In genomic region chr11:61517971-61518370, GRCm38 (mm10) we compare ENCODE assay signal across 24 mouse cellular contexts. TPM values are rescaled to one million over a fixed set of nuclear protein-coding genes. Genes with fewer than 3 reads are reported as not detected.
A peak's percentile ranks its signal among the peaks of the same experiment; 100 is the strongest.
DNase-seq lines count a peak whose midpoint lies in the region; ATAC-seq lines count a peak whose summit lies in the region.
"Had no signal": no experiment of that assay in that cellular context is flagged by ENCODE, and none has a peak within 500 bp of the region (broad histone marks: within the 10 kb centered on the region; RNA-seq: fewer than 3 reads in every experiment).

No protein-coding gene starts in this region.

- H3K9ac ChIP-seq in midbrain, embryonic 11.5 days (ENCODE audit: low read length) = no peak overlapping the region
- no peak overlapping the region for H3K9ac ChIP-seq in midbrain, embryonic 15.5 days
- no peak overlapping the region for H3K9ac ChIP-seq in heart, embryonic 11.5 days (ENCODE audit: low read depth, low read length)
- H3K9ac ChIP-seq: embryonic facial prominence, embryonic 12.5 days; forebrain, embryonic 12.5 days had no signal

- WGBS in midbrain, embryonic 11.5 days = 100% methylated on average over 1 of the region's 1 CpGs
- WGBS in midbrain, embryonic 15.5 days = 92% methylated on average over 1 of the region's 1 CpGs
- WGBS in heart, embryonic 11.5 days (ENCODE audit: insufficient replicate concordance) = 77% methylated on average over 1 of the region's 1 CpGs

- no peaks in the 10 kb centered on the region for H3K27me3 ChIP-seq in midbrain, embryonic 11.5 days (ENCODE audit: control insufficient read depth, insufficient read depth, low read length)
- no peaks in the 10 kb centered on the region for H3K27me3 ChIP-seq in midbrain, embryonic 15.5 days (replicated peaks)
- H3K27me3 ChIP-seq in heart, embryonic 11.5 days (ENCODE audit: control insufficient read depth, insufficient read depth, low read length) = no peaks in the 10 kb centered on the region
- H3K27me3 ChIP-seq: CH12.LX; embryonic facial prominence, embryonic 12.5 days; forebrain, embryonic 12.5 days had no signal

- H3K4me3 ChIP-seq in midbrain, embryonic 11.5 days (ENCODE audit: low read depth, low read length) = no peak overlapping the region
- H3K4me3 ChIP-seq in midbrain, embryonic 15.5 days = no peak overlapping the region
- no peak overlapping the region for H3K4me3 ChIP-seq in heart, embryonic 11.5 days (ENCODE audit: low read depth, low read length)
- H3K4me3 ChIP-seq: embryonic facial prominence, embryonic 10.5 days; embryonic facial prominence, embryonic 12.5 days; forebrain, embryonic 12.5 days had no signal

- H3K4me1 ChIP-seq in midbrain, embryonic 11.5 days (ENCODE audit: control insufficient read depth, insufficient read depth, low read length) = no peaks in the 10 kb centered on the region
- H3K4me1 ChIP-seq in midbrain, embryonic 15.5 days = no peaks in the 10 kb centered on the region
- H3K4me1 ChIP-seq in heart, embryonic 11.5 days (ENCODE audit: control insufficient read depth, insufficient read depth, low read length) = peaks cover 13% of the 10 kb centered on the region
- H3K4me1 ChIP-seq: embryonic facial prominence, embryonic 10.5 days; embryonic facial prominence, embryonic 12.5 days; forebrain, embryonic 12.5 days had no signal

- no peak overlapping the region for H3K4me2 ChIP-seq in midbrain, embryonic 11.5 days
- no peak overlapping the region for H3K4me2 ChIP-seq in midbrain, embryonic 15.5 days
- no peak overlapping the region for H3K4me2 ChIP-seq in heart, embryonic 11.5 days
- H3K4me2 ChIP-seq: embryonic facial prominence, embryonic 12.5 days; forebrain, embryonic 12.5 days had no signal

- peaks cover 13% of the 10 kb centered on the region for H3K36me3 ChIP-seq in midbrain, embryonic 11.5 days (ENCODE audit: control insufficient read depth, insufficient read depth, low read length)
- H3K36me3 ChIP-seq in midbrain, embryonic 15.5 days (replicated peaks) = peaks cover 14% of the 10 kb centered on the region
- H3K36me3 ChIP-seq in heart, embryonic 11.5 days (ENCODE audit: control insufficient read depth, insufficient read depth, low read length) = 0 out of 2 replicates have a peak, but pooled peaks cover 4% of the 10 kb centered on the region

- H3K27ac ChIP-seq in midbrain, embryonic 11.5 days (ENCODE audit: low read depth, low read length) = no peak overlapping the region
- no peak overlapping the region for H3K27ac ChIP-seq in midbrain, embryonic 15.5 days
- no peak overlapping the region for H3K27ac ChIP-seq in heart, embryonic 11.5 days (ENCODE audit: low read depth, low read length)
- H3K27ac ChIP-seq: embryonic facial prominence, embryonic 10.5 days; embryonic facial prominence, embryonic 12.5 days; forebrain, embryonic 12.5 days had no signal

- peak; percentile 14 for DNase-seq in cerebellum, adult 9-11 months
- DNase-seq in midbrain, embryonic 11.5 days (ENCODE audit: low spot score, missing footprints) = peak; percentile 45
- DNase-seq in 416B (ENCODE audit: low read depth) (peak; percentile 34), NIH3T3 (ENCODE audit: low read depth) (peak; percentile 63)
- DNase-seq in lung, postnatal 10 days = no peak
- DNase-seq: adrenal gland, adult 8-10 months; adrenal gland, postnatal 14 days; adrenal gland, postnatal 36 days; cerebellum, adult 11 months; cerebellum, adult 18-20 months; cerebellum, adult 8-10 months; cerebellum, postnatal 10 days; cerebellum, postnatal 25 days had no signal

- no peaks in the 10 kb centered on the region for H3K9me3 ChIP-seq in midbrain, embryonic 11.5 days (ENCODE audit: control insufficient read depth, low read length)
- H3K9me3 ChIP-seq in midbrain, embryonic 15.5 days = no peaks in the 10 kb centered on the region
- H3K9me3 ChIP-seq in heart, embryonic 11.5 days (replicated peaks; ENCODE audit: control insufficient read depth, low read length) = no peaks in the 10 kb centered on the region
- H3K9me3 ChIP-seq: embryonic facial prominence, embryonic 10.5 days; embryonic facial prominence, embryonic 12.5 days; forebrain, embryonic 12.5 days; G1E had no signal

- no peak for ATAC-seq in cerebellum, adult (ENCODE audit: insufficient number of reproducible peaks, low FRiP score, low TSS enrichment)
- ATAC-seq in midbrain, embryonic 11.5 days (ENCODE audit: low FRiP score) = no peak
- ATAC-seq in midbrain, embryonic 15.5 days (replicated peaks) = no peak
- no peak for ATAC-seq in heart, embryonic 11.5 days (replicated peaks; ENCODE audit: insufficient number of reproducible peaks, low FRiP score, low TSS enrichment)
- ATAC-seq: CD4-positive, CD25-positive, alpha-beta regulatory T cell, adult 4 months; forebrain, embryonic 14.5 days; forebrain, embryonic 16.5 days had no signal

RNA-seq across cellular contexts. Expression of gene B9d1, which starts 13.0 kb away (rescaled TPM):
- polyA plus RNA-seq in midbrain, embryonic 11.5 days (2014; fragmentation: Nextera tagmentation; extraction: Ambion mirVana) = 35.1 and 39.6 TPM in 2 replicates
- 34.9 and 38.9 TPM in 2 replicates for polyA plus RNA-seq in midbrain, embryonic 15.5 days (2015; fragmentation: Nextera tagmentation; extraction: Ambion mirVana)
- 13.3 and 14.5 TPM in 2 replicates for polyA plus RNA-seq in heart, embryonic 11.5 days (2014; fragmentation: Nextera tagmentation; extraction: Ambion mirVana)

RNA-seq across cellular contexts. Expression of gene Mapk7, which starts 23.8 kb away (rescaled TPM):
- polyA plus RNA-seq in midbrain, embryonic 11.5 days (2014; fragmentation: Nextera tagmentation; extraction: Ambion mirVana) = 51.0 and 58.3 TPM in 2 replicates
- 72.3 and 73.1 TPM in 2 replicates for polyA plus RNA-seq in midbrain, embryonic 15.5 days (2015; fragmentation: Nextera tagmentation; extraction: Ambion mirVana)
- 22.3 and 25.8 TPM in 2 replicates for polyA plus RNA-seq in heart, embryonic 11.5 days (2014; fragmentation: Nextera tagmentation; extraction: Ambion mirVana)

RNA-seq across cellular contexts. Expression of gene Mfap4, which starts 32.7 kb away (rescaled TPM):
- 69.8 and 78.9 TPM in 2 replicates for polyA plus RNA-seq in midbrain, embryonic 11.5 days (2014; fragmentation: Nextera tagmentation; extraction: Ambion mirVana)
- polyA plus RNA-seq in midbrain, embryonic 15.5 days (2015; fragmentation: Nextera tagmentation; extraction: Ambion mirVana) = 23.5 and 29.8 TPM in 2 replicates
- polyA plus RNA-seq in heart, embryonic 11.5 days (2014; fragmentation: Nextera tagmentation; extraction: Ambion mirVana) = 57.6 and 58.4 TPM in 2 replicates
- polyA plus RNA-seq: CD4-positive, CD25-positive, alpha-beta regulatory T cell, adult 4 months; G1E had no signal
